Mouse (Mus musculus) spleen, postnatal 10 days (tissue): Measurements from ENCODE around the gene Nedd9.
"Not testable (repeated sequence)": the region's sequence is repeated elsewhere in the genome, so short reads cannot be mapped to it uniquely, and the experiment has no call there.

Source experiments
- DNase-seq, 2 experiments: peaks; one replicate each; pipeline ENCODE4 v3.0.0; 2021 to 2022; ENCODE audit warnings: low spot score in 2 of 2

Nedd9 gene

GRCm38 (mm10) chr13:41372555-41373460 lies 114.4 kb downstream of the Nedd9 start:
- DNase-seq = peak; percentile 14 to 50

- DNase-seq = no peak
Measured at GRCm38 (mm10) chr13:41371547-41371946, 115.6 kb downstream of the Nedd9 start.

- DNase-seq = no peak
Measured at GRCm38 (mm10) chr13:41368612-41369011, 118.5 kb downstream of the Nedd9 start.

- DNase-seq = no peak
Measured at GRCm38 (mm10) chr13:41367176-41367611, 120.0 kb downstream of the Nedd9 start.

- DNase-seq = not testable (repeated sequence)
Measured at GRCm38 (mm10) chr13:41366609-41367008, 120.6 kb downstream of the Nedd9 start.

GRCm38 (mm10) chr13:41364273-41364672 lies 122.9 kb downstream of the Nedd9 start:
- no peak for DNase-seq

- no peak for DNase-seq
Measured at GRCm38 (mm10) chr13:41362909-41363308, 124.3 kb downstream of the Nedd9 start.

- no peak for DNase-seq
Measured at GRCm38 (mm10) chr13:41360272-41360815, 126.8 kb downstream of the Nedd9 start.

GRCm38 (mm10) chr13:41359330-41360215 lies 127.6 kb downstream of the Nedd9 start:
- DNase-seq = no peak

GRCm38 (mm10) chr13:41358480-41359180 lies 128.5 kb downstream of the Nedd9 start:
- DNase-seq = peak; percentile 72 to 90

- no peak for DNase-seq
Measured at GRCm38 (mm10) chr13:41358009-41358408, 129.2 kb downstream of the Nedd9 start.

GRCm38 (mm10) chr13:41357586-41357985 lies 129.6 kb downstream of the Nedd9 start:
- no peak for DNase-seq

- DNase-seq = no peak
Measured at GRCm38 (mm10) chr13:41357161-41357560, 130.0 kb downstream of the Nedd9 start.

- DNase-seq = no peak
Measured at GRCm38 (mm10) chr13:41355552-41355951, 131.6 kb downstream of the Nedd9 start.

- no peak for DNase-seq
Measured at GRCm38 (mm10) chr13:41354591-41354990, 132.6 kb downstream of the Nedd9 start.

- DNase-seq = no peak
Measured at GRCm38 (mm10) chr13:41353676-41354075, 133.5 kb downstream of the Nedd9 start.

GRCm38 (mm10) chr13:41352352-41352751 lies 134.8 kb downstream of the Nedd9 start:
- no peak for DNase-seq

- DNase-seq = no peak
Measured at GRCm38 (mm10) chr13:41350589-41350988, 136.6 kb downstream of the Nedd9 start.

- no peak for DNase-seq
Measured at GRCm38 (mm10) chr13:41349770-41350169, 137.4 kb downstream of the Nedd9 start.

GRCm38 (mm10) chr13:41345756-41346155 lies 141.4 kb downstream of the Nedd9 start:
- no peak for DNase-seq

GRCm38 (mm10) chr13:41345306-41345705 lies 141.9 kb downstream of the Nedd9 start:
- DNase-seq = no peak
